Mouse (Mus musculus) MEL (cell line): ENCODE measurements around the gene Adprhl1. TPM values are rescaled to one million over a fixed set of nuclear protein-coding genes. Genes with fewer than 3 reads are reported as not detected.

Experiments used
- DNase-seq: peaks from one replicate; pipeline ENCODE4 v3.0.0; 2011; ENCODE audit warnings: low read depth, low spot score
- H3K27ac ChIP-seq: 2 replicates; pipeline ENCODE4 v1.5.1; 2012; ENCODE audit warnings: low read depth, mild to moderate bottlenecking, control low read depth, low read length, moderate library complexity; ENCODE audit not compliant: control insufficient read depth
- H3K27me3 ChIP-seq, 2 experiments: fragments of 150-350 bp in 1 of 2; sonication (generic) in 1 of 2; 2 replicates each; pipeline ENCODE4 v1.6.1; 2012; ENCODE audit warnings: low read length in 2 of 2, mild to moderate bottlenecking in 2 of 2, improper control_type of control experiment in 1 of 2, moderate library complexity in 1 of 2; ENCODE audit not compliant: insufficient read depth in 2 of 2, control insufficient read depth in 1 of 2
- H3K36me3 ChIP-seq, 2 experiments: 2 replicates each; pipeline ENCODE4 v1.6.1; 2012 to 2014; ENCODE audit warnings: low read length in 2 of 2, improper control_type of control experiment in 1 of 2, inconsistent platforms in 1 of 2, mild to moderate bottlenecking in 1 of 2; ENCODE audit not compliant: insufficient read depth in 2 of 2, control insufficient read depth in 1 of 2
- H3K4me1 ChIP-seq, 2 experiments: fragments of 150-350 bp in 1 of 2; sonication (generic) in 1 of 2; 2 replicates each; pipeline ENCODE4 v1.6.1; 2012; ENCODE audit warnings: low read length in 2 of 2, improper control_type of control experiment in 1 of 2, mild to moderate bottlenecking in 1 of 2; ENCODE audit not compliant: insufficient read depth in 2 of 2, control insufficient read depth in 1 of 2
- H3K4me3 ChIP-seq, 2 experiments: fragments of 150-350 bp in 1 of 2; sonication (generic) in 1 of 2; 2 replicates each; pipeline ENCODE4 v1.5.1; 2012; ENCODE audit warnings: low read depth in 2 of 2, low read length in 2 of 2, mild to moderate bottlenecking in 2 of 2, moderate library complexity in 2 of 2, control low read depth in 1 of 2, improper control_type of control experiment in 1 of 2; ENCODE audit not compliant: control insufficient read depth in 1 of 2, insufficient read depth in 1 of 2
- H3K79me2 ChIP-seq: 2 replicates; pipeline ENCODE4 v1.6.1; 2012; ENCODE audit warnings: mild to moderate bottlenecking, low read length, moderate library complexity; ENCODE audit not compliant: control insufficient read depth, poor library complexity, insufficient read depth
- H3K9ac ChIP-seq: 2 replicates; pipeline ENCODE4 v1.6.1; 2012; ENCODE audit warnings: low read depth, mild to moderate bottlenecking, control low read depth, low read length, moderate library complexity; ENCODE audit not compliant: control insufficient read depth, poor library complexity, severe bottlenecking
- H3K9me3 ChIP-seq: fragments of 150-350 bp; sonication (generic); replicated peaks from 2 replicates; pipeline ENCODE4 v1.6.1; 2012; ENCODE audit warnings: mild to moderate bottlenecking, low read length, improper control_type of control experiment, moderate library complexity; ENCODE audit not compliant: insufficient read depth
- BHLHE40 ChIP-seq: IDR thresholded peaks from 2 replicates; pipeline ENCODE4 v1.6.1; 2012; ENCODE audit warnings: low read depth, mild to moderate bottlenecking, inconsistent platforms, low read length, improper control_type of control experiment, borderline replicate concordance
- E2F4 ChIP-seq: IDR thresholded peaks from 2 replicates; pipeline ENCODE4 v1.6.1; 2011; ENCODE audit warnings: low read depth, low read length, improper control_type of control experiment, borderline replicate concordance
- EP300 ChIP-seq, 2 experiments: IDR thresholded peaks; 2 replicates each; pipeline ENCODE4 v1.6.1; 2011; ENCODE audit warnings: improper control_type of control experiment in 2 of 2, low read length in 2 of 2, low read depth in 1 of 2, mild to moderate bottlenecking in 1 of 2
- ETS1 ChIP-seq: IDR thresholded peaks from 2 replicates; pipeline ENCODE4 v1.6.1; 2012; ENCODE audit warnings: low read depth, mild to moderate bottlenecking, inconsistent platforms, low read length, improper control_type of control experiment, moderate library complexity
- KAT2A ChIP-seq: conservative IDR thresholded peaks from 2 replicates; pipeline ENCODE4 v1.6.1; 2012; ENCODE audit warnings: low read depth, low read length, improper control_type of control experiment, inconsistent platforms
- MAFK ChIP-seq: IDR thresholded peaks from 2 replicates; pipeline ENCODE4 v1.6.1; 2011; ENCODE audit warnings: low read depth, mild to moderate bottlenecking, low read length, improper control_type of control experiment, borderline replicate concordance
- MAX ChIP-seq: IDR thresholded peaks from 2 replicates; pipeline ENCODE4 v1.6.1; 2011; ENCODE audit warnings: low read length, improper control_type of control experiment
- MEF2A ChIP-seq: IDR thresholded peaks from 2 replicates; pipeline ENCODE4 v1.6.1; 2014; ENCODE audit warnings: low read depth, mild to moderate bottlenecking, inconsistent platforms, low read length, improper control_type of control experiment; ENCODE audit not compliant: poor library complexity, insufficient replicate concordance, severe bottlenecking; ENCODE audit errors: extremely low read depth
- MXI1 ChIP-seq: IDR thresholded peaks from 2 replicates; pipeline ENCODE4 v1.6.1; 2011; ENCODE audit warnings: mild to moderate bottlenecking, low read depth, low read length, improper control_type of control experiment
- NELFE ChIP-seq: IDR thresholded peaks from 2 replicates; pipeline ENCODE4 v1.6.1; 2011; ENCODE audit warnings: low read depth, low read length, improper control_type of control experiment
- NRF1 ChIP-seq: IDR thresholded peaks from 2 replicates; pipeline ENCODE4 v1.6.1; 2014; ENCODE audit warnings: low read depth, mild to moderate bottlenecking, inconsistent platforms, low read length, improper control_type of control experiment, moderate library complexity; ENCODE audit not compliant: poor library complexity, insufficient read depth, severe bottlenecking
- POLR2A ChIP-seq, 2 experiments: IDR thresholded peaks; 2 replicates each; pipeline ENCODE4 v1.6.1; 2011 to 2012; ENCODE audit warnings: low read length in 2 of 2, mild to moderate bottlenecking in 2 of 2, control low read depth in 1 of 2, improper control_type of control experiment in 1 of 2, low read depth in 1 of 2, moderate library complexity in 1 of 2; ENCODE audit not compliant: control insufficient read depth in 1 of 2, insufficient read depth in 1 of 2, poor library complexity in 1 of 2
- POLR2AphosphoS5 ChIP-seq: IDR thresholded peaks from 2 replicates; pipeline ENCODE4 v1.6.1; 2012; ENCODE audit warnings: low read depth, borderline replicate concordance, mild to moderate bottlenecking, inconsistent platforms, low read length, moderate library complexity, mixed read lengths
- RAD21 ChIP-seq: IDR thresholded peaks from 2 replicates; pipeline ENCODE4 v1.6.1; 2011; ENCODE audit warnings: mild to moderate bottlenecking, low read depth, low read length, improper control_type of control experiment
- SIN3A ChIP-seq: IDR thresholded peaks from 2 replicates; pipeline ENCODE4 v1.6.1; 2012; ENCODE audit warnings: low read length, improper control_type of control experiment, inconsistent platforms
- TAL1 ChIP-seq: IDR thresholded peaks from 2 replicates; pipeline ENCODE4 v1.6.1; 2012; ENCODE audit warnings: mild to moderate bottlenecking, inconsistent platforms, low read length, moderate library complexity, mixed read lengths
- TBP ChIP-seq: IDR thresholded peaks from 2 replicates; pipeline ENCODE4 v1.8.0; 2011; ENCODE audit warnings: low read depth, low read length, improper control_type of control experiment
- UBTF ChIP-seq: IDR thresholded peaks from 2 replicates; pipeline ENCODE4 v1.6.1; 2012; ENCODE audit warnings: low read depth, mild to moderate bottlenecking, inconsistent platforms, low read length, improper control_type of control experiment, moderate library complexity, borderline replicate concordance; ENCODE audit not compliant: insufficient read depth
- ZC3H11A ChIP-seq: IDR thresholded peaks from 2 replicates; pipeline ENCODE4 v1.6.1; 2012; ENCODE audit warnings: low read depth, mild to moderate bottlenecking, inconsistent platforms, low read length, improper control_type of control experiment
- ZKSCAN1 ChIP-seq: IDR thresholded peaks from 2 replicates; pipeline ENCODE4 v1.6.1; 2012; ENCODE audit warnings: low read depth, mild to moderate bottlenecking, inconsistent platforms, low read length, improper control_type of control experiment, moderate library complexity
- ZMIZ1 ChIP-seq: IDR thresholded peaks from 2 replicates; pipeline ENCODE4 v1.6.1; 2012; ENCODE audit warnings: low read depth, mild to moderate bottlenecking, inconsistent platforms, low read length, improper control_type of control experiment, moderate library complexity
- polyA plus RNA-seq, 2 experiments: library from polyadenylated mRNA; stranded (reverse) in 1 of 2; unstranded in 1 of 2; fragments of >175 nt in 1 of 2; fragments of >200 nt in 1 of 2; gene quantifications; 2 replicates each; pipeline versions ENCODE4 v1.2.1 to v1.2.4; 2012; ENCODE audit warnings: low replicate concordance in 2 of 2, low read depth in 1 of 2; ENCODE audit not compliant: insufficient read length in 2 of 2, insufficient read depth in 1 of 2, missing spikeins in 1 of 2
- total RNA-seq: library from RNA; depleted of rRNA; stranded (reverse); fragments of 300-350 nt; gene quantifications from 2 replicates; pipeline ENCODE4 v1.2.3, GENCODE M21; 2012

The Adprhl1 gene
- total and polyA plus RNA-seq, 3 experiments = not detected

DNA sequence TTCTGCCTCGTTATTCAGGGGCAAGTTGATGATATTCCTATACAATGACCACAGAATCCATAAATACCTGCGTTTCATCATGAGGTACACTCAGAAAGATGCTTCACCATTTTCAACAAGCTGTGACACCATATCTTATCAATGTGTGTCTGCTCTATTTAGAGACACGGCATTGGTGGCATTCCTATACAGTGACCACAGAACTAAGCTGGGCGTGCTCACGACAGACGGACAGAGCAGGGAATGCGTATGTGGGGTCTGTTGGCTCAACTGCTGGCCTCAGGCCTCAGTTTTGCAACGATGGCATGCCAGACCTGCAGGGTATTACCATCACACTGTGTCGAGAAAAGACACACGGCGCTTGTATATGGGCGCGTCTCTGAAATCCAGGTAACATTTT, 1.1 kb downstream of the Adprhl1 start:
- no peak for DNase-seq
- Histone ChIP-seq H3K9ac (no peak overlapping the region), H3K27me3 (no peaks in the 10 kb centered on the region), H3K36me3 (no peaks in the 10 kb centered on the region), H3K27ac (no peak overlapping the region), H3K4me3 (no peak overlapping the region), H3K9me3 (no peaks in the 10 kb centered on the region), H3K79me2 (no peaks in the 10 kb centered on the region), H3K4me1 (no peaks in the 10 kb centered on the region)
- no peak for TF ChIP-seq NRF1
- TF ChIP-seq BHLHE40 = no peak
- no peak for TF ChIP-seq POLR2AphosphoS5
- no peak for TF ChIP-seq ZKSCAN1
- no peak for TF ChIP-seq POLR2A (IDR thresholded peaks at IDR 0.05; ENCODE audit: control insufficient read depth in 1 of 2, insufficient read depth in 1 of 2, low read depth in 1 of 2, low read length in 2 of 2, poor library complexity in 1 of 2)
- TF ChIP-seq SIN3A = no peak
- TF ChIP-seq NELFE = no peak
- no peak for TF ChIP-seq RAD21
- no peak for TF ChIP-seq E2F4

- H3K4me1 ChIP-seq = no peaks in the 10 kb centered on the region
- no peaks in the 10 kb centered on the region for H3K36me3 ChIP-seq
- no peak overlapping the region for H3K4me3 ChIP-seq
- H3K27me3 ChIP-seq = peaks cover 0 to 7% of the 10 kb centered on the region in 2 experiments; a peak in 2 of 4 replicates
- no peak overlapping the region for H3K27ac ChIP-seq
- no peak for TF ChIP-seq MAFK
- no peak for TF ChIP-seq ZMIZ1
- TF ChIP-seq E2F4 = no peak
- TF ChIP-seq EP300 (IDR thresholded peaks at IDR 0.05; ENCODE audit: low read depth in 1 of 2, low read length in 2 of 2) = no peak
- no peak for TF ChIP-seq ZC3H11A
- no peak for TF ChIP-seq UBTF
- TF ChIP-seq MXI1 = no peak
- TF ChIP-seq KAT2A = no peak
- TF ChIP-seq TAL1 = no peak
- TF ChIP-seq MEF2A = no peak
- no peak for TF ChIP-seq RAD21
- TF ChIP-seq TBP = no peak
- TF ChIP-seq MAX = no peak
- TF ChIP-seq NELFE = no peak
- no peak for TF ChIP-seq ETS1
- H3K9ac ChIP-seq = no peak overlapping the region
- no peak for DNase-seq
- no peaks in the 10 kb centered on the region for H3K79me2 ChIP-seq
- H3K9me3 ChIP-seq = no peaks in the 10 kb centered on the region
Measured at GRCm38 (mm10) chr8:13244343-13244880, 9.6 kb downstream of the Adprhl1 start.
